In genomic region chr14:119294071-119294470, GRCm38 (mm10) we compare ENCODE assay signal across 14 mouse cellular contexts.
DNase-seq lines count a peak whose midpoint lies in the region; ATAC-seq lines count a peak whose summit lies in the region.
"Had no signal": no experiment of that assay in that cellular context is flagged by ENCODE, and none has a peak within 500 bp of the region (broad histone marks: within the 10 kb centered on the region; RNA-seq: fewer than 3 reads in every experiment).

No protein-coding gene starts in this region.

- intact Hi-C loops in left cerebral cortex, postnatal 4 days (cut with DNase I): no loop called here
- intact Hi-C loops in left cerebral cortex, postnatal 36 days (cut with DNase I): no loop called here

- DNase-seq in cerebellum, postnatal 14 days: peak; percentile 40 to 45
- peak; percentile 47 for DNase-seq in left cerebral cortex, postnatal 4 days
- no peak for DNase-seq in left cerebral cortex, postnatal 36 days (ENCODE audit: low spot score in 2 of 2)
- DNase-seq: adrenal gland, adult 2 months; adrenal gland, postnatal 10 days; adrenal gland, postnatal 25 days; cerebellum, adult 18-20 months; cerebellum, adult 8-10 months; cerebellum, adult 9-11 months; cerebellum, postnatal 36 days; embryo, embryonic 11 days had no signal

- no peak for ATAC-seq in cerebellum, adult (ENCODE audit: insufficient number of reproducible peaks, low FRiP score, low TSS enrichment)
- ATAC-seq: forebrain, embryonic 14.5 days; forebrain, embryonic 16.5 days had no signal

Comparison
In these comparisons a context has a peak if more than half of its experiments do, and no peak if none do; other contexts are left out.
1. DNase-seq: peak in cerebellum, postnatal 14 days (2 of 2) and left cerebral cortex, postnatal 4 days (single experiment); none in left cerebral cortex, postnatal 36 days (0 of 2).